ENCODE assay signal across 8 mouse cellular contexts in genomic region chr12:32060247-32061089, GRCm38 (mm10). TPM values are rescaled to one million over a fixed set of nuclear protein-coding genes. Genes with fewer than 3 reads are reported as not detected.
DNase-seq lines count a peak whose midpoint lies in the region; ATAC-seq and TF ChIP-seq lines count a peak whose summit lies in the region.

No protein-coding gene starts in this region.

- H3K4me1 ChIP-seq in heart, embryonic 12.5 days (replicated peaks), result peaks cover 9% of the 10 kb centered on the region; the same call in 1 of the 2 replicates
- H3K4me1 ChIP-seq in forebrain, embryonic 14.5 days (ENCODE audit: control insufficient read depth, insufficient read depth, low read length), result peaks cover 21% of the 10 kb centered on the region
- H3K4me1 ChIP-seq in intestine, postnatal 0 days (replicated peaks; ENCODE audit: control insufficient read depth, insufficient read depth, low read length), result no peaks in the 10 kb centered on the region
- H3K4me1 ChIP-seq in midbrain, embryonic 14.5 days (ENCODE audit: control insufficient read depth, insufficient read depth, low read length), result peaks cover 24% of the 10 kb centered on the region

- peak; percentile 80 for ATAC-seq in heart, embryonic 12.5 days (ENCODE audit: insufficient number of reproducible peaks, low FRiP score)
- ATAC-seq in forebrain, embryonic 14.5 days, result peak; percentile 74
- ATAC-seq in intestine, postnatal 0 days, result peak; percentile 78
- peak; percentile 81 for ATAC-seq in midbrain, embryonic 14.5 days (ENCODE audit: low FRiP score, low TSS enrichment)

- peak overlapping the region; percentile 89 for H3K9ac ChIP-seq in heart, embryonic 12.5 days
- H3K9ac ChIP-seq in forebrain, embryonic 14.5 days (ENCODE audit: low read length), result peak overlapping the region; percentile 95
- H3K9ac ChIP-seq in intestine, postnatal 0 days (ENCODE audit: low read depth, low read length), result peak overlapping the region; percentile 55
- H3K9ac ChIP-seq in midbrain, embryonic 14.5 days (replicated peaks; ENCODE audit: low read length), result peak overlapping the region; percentile 99

- peak overlapping the region; percentile 83 for H3K27ac ChIP-seq in heart, embryonic 12.5 days (ENCODE audit: poor library complexity, severe bottlenecking)
- H3K27ac ChIP-seq in forebrain, embryonic 14.5 days (ENCODE audit: low read depth, low read length), result peak overlapping the region; percentile 98
- H3K27ac ChIP-seq in intestine, postnatal 0 days (ENCODE audit: low read depth, low read length), result peak overlapping the region; percentile 10; the same call in 1 of the 2 replicates
- H3K27ac ChIP-seq in midbrain, embryonic 14.5 days (replicated peaks; ENCODE audit: low read depth, low read length), result peak overlapping the region; percentile 99

- peak; percentile 4; the same call in 1 of the 2 replicates for TF ChIP-seq CTCF in intestine, postnatal 0 days (IDR thresholded peaks at IDR 0.05; ENCODE audit: low read depth)

- H3K4me3 ChIP-seq in heart, embryonic 12.5 days, result peak overlapping the region; percentile 86
- H3K4me3 ChIP-seq in forebrain, embryonic 14.5 days (ENCODE audit: low read depth, low read length), result peak overlapping the region; percentile 84
- H3K4me3 ChIP-seq in intestine, postnatal 0 days (ENCODE audit: low read depth, low read length), result peak overlapping the region; percentile 67
- H3K4me3 ChIP-seq in midbrain, embryonic 14.5 days (replicated peaks; ENCODE audit: low read depth, low read length), result peak overlapping the region; percentile 56

- H3K9me3 ChIP-seq in heart, embryonic 12.5 days (replicated peaks), result peaks cover 5% of the 10 kb centered on the region; the same call in 1 of the 2 replicates
- no peaks in the 10 kb centered on the region for H3K9me3 ChIP-seq in forebrain, embryonic 14.5 days (replicated peaks; ENCODE audit: control insufficient read depth, low read length)
- no peaks in the 10 kb centered on the region for H3K9me3 ChIP-seq in intestine, postnatal 0 days (ENCODE audit: control insufficient read depth)
- H3K9me3 ChIP-seq in midbrain, embryonic 14.5 days (ENCODE audit: control insufficient read depth, low read length), result no peaks in the 10 kb centered on the region

- H3K36me3 ChIP-seq in heart, embryonic 12.5 days, result peaks cover 4% of the 10 kb centered on the region; the same call in 1 of the 2 replicates
- no peaks in the 10 kb centered on the region for H3K36me3 ChIP-seq in forebrain, embryonic 14.5 days (ENCODE audit: control insufficient read depth, insufficient read depth, low read length)
- no peaks in the 10 kb centered on the region for H3K36me3 ChIP-seq in intestine, postnatal 0 days (ENCODE audit: control insufficient read depth, insufficient read depth)
- H3K36me3 ChIP-seq in midbrain, embryonic 14.5 days (ENCODE audit: control insufficient read depth, insufficient read depth, low read length), result no peaks in the 10 kb centered on the region

- H3K4me2 ChIP-seq in heart, embryonic 12.5 days, result peak overlapping the region; percentile 99
- H3K4me2 ChIP-seq in forebrain, embryonic 14.5 days (ENCODE audit: low read length), result peak overlapping the region; percentile 66
- peak overlapping the region; percentile 98 for H3K4me2 ChIP-seq in intestine, postnatal 0 days (replicated peaks; ENCODE audit: low read depth)
- H3K4me2 ChIP-seq in midbrain, embryonic 14.5 days (ENCODE audit: low read length), result peak overlapping the region; percentile 63

- 1% methylated on average over 63 of the region's 66 CpGs for WGBS in heart, embryonic 12.5 days
- under 1% methylated on average over 59 of the region's 66 CpGs for WGBS in forebrain, embryonic 14.5 days
- WGBS in intestine, postnatal 0 days, result 2% methylated on average over 65 of the region's 66 CpGs
- WGBS in midbrain, embryonic 14.5 days, result under 1% methylated on average over 60 of the region's 66 CpGs

- no peaks in the 10 kb centered on the region for H3K27me3 ChIP-seq in heart, embryonic 12.5 days (replicated peaks)
- no peaks in the 10 kb centered on the region for H3K27me3 ChIP-seq in forebrain, embryonic 14.5 days (replicated peaks; ENCODE audit: control insufficient read depth, insufficient read depth, low read length)
- H3K27me3 ChIP-seq in intestine, postnatal 0 days (replicated peaks; ENCODE audit: control insufficient read depth, insufficient read depth, low read length), result no peaks in the 10 kb centered on the region
- no peaks in the 10 kb centered on the region for H3K27me3 ChIP-seq in midbrain, embryonic 14.5 days (ENCODE audit: control insufficient read depth, insufficient read depth, low read length)

- DNase-seq in heart, adult 8-10 months (ENCODE audit: low spot score), result no peak
- peak; percentile 63 for DNase-seq in 416B (ENCODE audit: low read depth)
- peak; percentile 79 for DNase-seq in ZHBTc4 (ENCODE audit: low read depth, low spot score)
- peak; percentile 58 for DNase-seq in forebrain, embryonic 14.5 days (ENCODE audit: low spot score)
- peak; percentile 72 for DNase-seq in midbrain, embryonic 14.5 days
- no peak for DNase-seq in thymus, postnatal 25 days

RNA-seq across cellular contexts. Expression of gene Prkar2b, which starts 0.6 kb away (rescaled TPM):
- 18.9 and 20.6 TPM in 2 replicates for polyA plus RNA-seq in heart, embryonic 12.5 days (2016; fragmentation: Nextera tagmentation; extraction: Ambion mirVana)
- total RNA-seq in heart, adult 8-10 months (2022), result 1 to 10 TPM; 3.0 to 3.8 (median 3.4) TPM
- polyA plus RNA-seq in forebrain, embryonic 14.5 days (2014; fragmentation: Nextera tagmentation; extraction: Ambion mirVana), result 114 and 139 TPM in 2 replicates
- 11.6 and 12.5 TPM in 2 replicates for polyA plus RNA-seq in intestine, postnatal 0 days (2015; fragmentation: Nextera tagmentation; extraction: Ambion mirVana)
- 151 and 188 TPM in 2 replicates for polyA plus RNA-seq in midbrain, embryonic 14.5 days (2014; fragmentation: Nextera tagmentation; extraction: Ambion mirVana)

Comparison
In these comparisons a context has a peak if more than half of its experiments do, and no peak if none do; other contexts are left out.
1. H3K27ac ChIP-seq: peak in every context shown above with its lines; median percentile 99 in midbrain, embryonic 14.5 days; 98 in forebrain, embryonic 14.5 days; 83 in heart, embryonic 12.5 days; 10 in intestine, postnatal 0 days.
2. DNase-seq: peak in 416B (single experiment), ZHBTc4 (single experiment), forebrain, embryonic 14.5 days (single experiment) and midbrain, embryonic 14.5 days (single experiment); none in heart, adult 8-10 months (single experiment) and thymus, postnatal 25 days (single experiment).
3. Peak in every context shown above with its lines, with median percentiles within 50 percentile points of each other: ATAC-seq, H3K4me2 ChIP-seq, H3K4me3 ChIP-seq and H3K9ac ChIP-seq.